Mouse (Mus musculus): ENCODE results near the gene Smarcd2. TPM values are rescaled to one million over a fixed set of nuclear protein-coding genes. Genes with fewer than 3 reads are reported as not detected.

The Smarcd2 gene
- polyA plus RNA-seq, 1 experiment, result 76.9 TPM

DNA sequence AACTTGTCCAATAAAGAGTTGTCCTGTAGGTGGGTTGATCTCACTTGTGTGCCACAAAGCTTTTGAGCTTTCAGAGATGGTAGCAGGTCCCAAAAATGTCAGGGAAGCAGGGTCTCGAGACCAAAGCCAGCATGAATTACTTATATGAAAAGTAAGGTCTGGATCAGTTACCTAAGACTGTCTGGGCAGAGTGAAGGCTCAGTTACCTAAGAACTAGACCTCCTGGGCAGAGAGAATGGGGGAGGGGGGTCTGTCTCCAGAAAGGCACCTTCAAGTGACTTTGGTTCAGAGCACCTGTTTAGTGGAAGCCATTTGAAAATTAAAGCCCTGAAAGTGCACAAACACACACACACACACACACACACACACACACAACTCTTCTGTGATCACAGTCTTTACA, 1.6 kb upstream of the Smarcd2 start:
- no peak for TF ChIP-seq POLR2A (IDR thresholded peaks at IDR 0.05; ENCODE audit: borderline replicate concordance, control insufficient read depth, low read depth, low read length)
- TF ChIP-seq CTCF (IDR thresholded peaks at IDR 0.05; ENCODE audit: control insufficient read depth, insufficient read depth, low read length), result no peak
- H3K4me1 ChIP-seq (ENCODE audit: control insufficient read depth, insufficient read depth, low read length), result peaks cover 10% of the 10 kb centered on the region
- WGBS, result 77% methylated on average over 1 of the region's 1 CpGs
- H3K4me3 ChIP-seq (replicated peaks; ENCODE audit: control insufficient read depth, low read depth, low read length), result no peak overlapping the region
- H3K27ac ChIP-seq (ENCODE audit: control insufficient read depth, insufficient read depth, low read depth, low read length, poor library complexity), result no peak overlapping the region

DNA sequence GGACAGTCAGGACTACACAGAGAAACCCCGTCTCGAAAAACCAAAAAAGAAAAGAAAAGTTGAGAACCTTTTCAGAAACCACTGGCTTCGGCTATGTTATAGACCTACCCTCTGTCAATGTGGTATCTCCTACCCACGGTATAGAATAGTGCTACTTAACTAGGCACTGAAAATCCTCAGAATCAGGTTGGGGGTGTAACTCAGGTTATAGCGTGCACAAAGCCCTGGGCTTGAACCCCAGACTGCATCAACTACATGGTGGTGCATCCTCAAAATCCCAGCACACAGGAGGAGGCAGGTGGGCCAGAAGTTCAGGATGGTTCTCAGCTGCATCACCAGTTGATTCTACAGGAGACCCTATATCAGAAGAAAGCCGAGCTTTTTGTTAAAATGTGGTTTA, 1.0 kb upstream of the Smarcd2 start:
- peaks cover 12% of the 10 kb centered on the region for H3K4me1 ChIP-seq (ENCODE audit: control insufficient read depth, insufficient read depth, low read length)
- TF ChIP-seq POLR2A (IDR thresholded peaks at IDR 0.05; ENCODE audit: borderline replicate concordance, control insufficient read depth, low read depth, low read length), result no peak
- TF ChIP-seq CTCF (IDR thresholded peaks at IDR 0.05; ENCODE audit: control insufficient read depth, insufficient read depth, low read length), result no peak
- H3K4me3 ChIP-seq (replicated peaks; ENCODE audit: control insufficient read depth, low read depth, low read length), result no peak overlapping the region
- 88% methylated on average over 6 of the region's 6 CpGs for WGBS
- no peak overlapping the region for H3K27ac ChIP-seq (ENCODE audit: control insufficient read depth, insufficient read depth, low read depth, low read length, poor library complexity)

DNA sequence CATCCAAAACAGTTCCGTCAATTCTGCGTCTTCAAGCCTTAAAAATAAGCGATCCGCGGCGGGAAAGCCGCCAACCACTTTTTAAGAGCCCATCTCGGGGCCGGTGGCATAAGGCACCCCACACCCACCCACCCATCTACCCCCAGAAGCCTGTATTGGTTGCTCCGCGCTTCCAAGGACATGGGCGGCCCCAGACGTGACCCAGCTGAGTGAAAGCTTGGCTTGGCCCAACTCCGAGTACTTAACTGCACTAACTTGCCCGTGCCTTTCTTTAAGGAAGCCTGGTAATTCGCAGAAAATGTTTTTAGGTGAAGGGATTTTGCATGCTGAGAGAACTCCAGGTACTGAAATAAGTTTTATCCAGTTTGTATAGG, 526 bp upstream of the Smarcd2 start:
- H3K27ac ChIP-seq (ENCODE audit: control insufficient read depth, insufficient read depth, low read depth, low read length, poor library complexity), result peak overlapping the region; percentile 62
- 13% methylated on average over 16 of the region's 16 CpGs for WGBS
- H3K4me3 ChIP-seq (replicated peaks; ENCODE audit: control insufficient read depth, low read depth, low read length), result peak overlapping the region; percentile 66
- no peak for TF ChIP-seq CTCF (IDR thresholded peaks at IDR 0.05; ENCODE audit: control insufficient read depth, insufficient read depth, low read length)
- TF ChIP-seq POLR2A (IDR thresholded peaks at IDR 0.05; ENCODE audit: borderline replicate concordance, control insufficient read depth, low read depth, low read length), result no peak
- H3K4me1 ChIP-seq (ENCODE audit: control insufficient read depth, insufficient read depth, low read length), result peaks cover 12% of the 10 kb centered on the region

DNA sequence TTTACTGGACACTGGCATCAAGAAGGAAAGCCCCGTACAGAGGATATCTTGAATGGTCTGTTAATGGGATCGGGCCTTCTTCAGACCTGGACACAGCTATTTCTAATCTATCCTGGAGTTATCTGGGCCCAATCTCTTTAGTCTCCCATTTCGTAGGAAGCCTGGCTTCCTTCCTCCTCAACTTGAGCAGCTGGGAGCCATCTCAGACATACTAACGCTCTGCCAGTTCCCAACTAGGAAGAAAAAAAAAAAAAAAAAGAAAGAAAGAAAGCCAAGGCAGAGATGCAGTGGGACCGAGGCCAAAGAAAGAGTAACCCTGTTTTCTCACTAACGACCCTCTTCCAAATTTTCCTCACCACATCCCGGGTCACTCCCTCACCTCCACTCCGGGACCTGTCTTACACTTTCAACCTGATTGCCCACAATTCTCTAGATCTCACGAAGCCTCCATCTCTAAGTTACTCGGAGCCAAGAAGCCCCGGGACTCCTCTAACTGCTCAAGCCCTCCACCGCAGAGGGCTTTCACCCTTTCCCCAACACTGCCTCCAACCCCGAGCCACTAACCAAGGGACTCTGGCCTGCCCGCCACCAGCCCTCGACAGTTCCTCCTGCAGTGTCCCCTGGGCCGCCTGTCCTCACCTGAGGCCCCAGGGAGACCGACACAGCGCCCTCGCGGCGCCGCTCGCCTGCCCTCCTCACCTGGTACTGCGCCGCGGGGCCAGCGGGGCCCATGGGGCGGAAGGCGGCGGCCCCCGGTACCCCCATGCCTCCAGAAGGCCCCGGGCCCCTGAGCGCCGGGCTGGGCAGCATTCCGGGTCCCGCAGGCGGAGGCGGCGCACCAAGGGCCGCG, 753 bp downstream of the Smarcd2 start:
- Histone ChIP-seq H3K4me1 (ENCODE audit: control insufficient read depth, insufficient read depth, low read length) (peaks cover 12% of the 10 kb centered on the region), H3K4me3 (replicated peaks; ENCODE audit: control insufficient read depth, low read depth, low read length) (peak overlapping the region; percentile 93), H3K27ac (ENCODE audit: control insufficient read depth, insufficient read depth, low read depth, low read length, poor library complexity) (peak overlapping the region; percentile 96)
- under 1% methylated on average over 41 of the region's 41 CpGs for WGBS
- no peak for TF ChIP-seq POLR2A (IDR thresholded peaks at IDR 0.05; ENCODE audit: borderline replicate concordance, control insufficient read depth, low read depth, low read length)
- TF ChIP-seq CTCF (IDR thresholded peaks at IDR 0.05; ENCODE audit: control insufficient read depth, insufficient read depth, low read length), result no peak

DNA sequence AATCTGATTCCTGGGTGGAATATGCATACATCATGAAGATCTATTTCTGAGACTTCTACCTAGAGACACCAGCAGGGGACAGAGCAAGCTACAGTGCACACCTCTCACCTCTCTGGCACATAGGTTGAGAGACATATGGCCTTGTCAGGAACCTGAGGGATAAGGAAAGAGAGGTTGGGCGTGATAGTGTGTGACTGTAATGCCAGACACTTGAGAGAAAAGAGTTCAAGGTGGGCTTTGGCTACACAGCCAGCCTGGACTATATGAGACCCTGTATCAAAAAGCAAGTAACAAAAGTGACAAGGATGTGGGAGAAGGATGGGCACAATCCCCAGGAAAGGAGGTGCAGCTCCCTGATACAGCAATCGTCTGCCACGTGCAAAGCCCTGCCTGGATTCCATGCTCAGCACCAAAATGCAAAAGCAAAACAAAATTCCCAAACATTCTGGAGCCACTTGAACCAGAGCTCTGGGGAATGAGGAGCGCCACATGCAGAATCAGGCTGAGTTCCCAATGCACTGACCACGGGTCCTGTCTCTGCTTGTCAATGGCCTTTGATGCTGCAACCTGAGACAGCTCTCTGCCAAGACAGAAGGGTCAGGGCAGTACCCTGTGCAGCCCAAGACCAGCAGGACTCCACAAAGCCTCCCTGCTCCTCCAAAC, 1.5 kb downstream of the Smarcd2 start:
- Histone ChIP-seq H3K27ac (ENCODE audit: control insufficient read depth, insufficient read depth, low read depth, low read length, poor library complexity) (no peak overlapping the region), H3K4me1 (ENCODE audit: control insufficient read depth, insufficient read depth, low read length) (peaks cover 10% of the 10 kb centered on the region; the same call in 1 of the 2 replicates), H3K4me3 (replicated peaks; ENCODE audit: control insufficient read depth, low read depth, low read length) (peak overlapping the region; percentile 93)
- WGBS, result 23% methylated on average over 5 of the region's 5 CpGs
- TF ChIP-seq POLR2A (IDR thresholded peaks at IDR 0.05; ENCODE audit: borderline replicate concordance, control insufficient read depth, low read depth, low read length) (no peak), CTCF (IDR thresholded peaks at IDR 0.05; ENCODE audit: control insufficient read depth, insufficient read depth, low read length) (no peak)

DNA sequence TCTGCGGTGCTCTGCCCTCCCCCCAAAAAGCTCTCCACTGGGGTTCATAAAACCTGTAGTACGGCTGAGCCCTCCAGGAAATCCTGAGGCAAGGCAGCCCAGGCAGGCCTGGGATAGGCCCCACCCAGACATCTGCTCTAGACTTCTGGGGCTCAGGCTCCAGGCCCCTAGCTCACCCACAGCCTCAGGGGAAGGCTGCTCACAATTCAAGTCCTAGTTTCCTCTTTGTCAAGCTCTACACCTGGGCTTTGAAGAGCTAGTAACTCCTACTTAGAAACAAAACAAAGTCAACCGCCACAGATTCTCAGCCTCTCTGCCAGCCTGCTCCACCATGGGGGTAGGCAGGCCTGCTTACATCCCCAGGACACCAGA, 3.7 kb downstream of the Smarcd2 start:
- TF ChIP-seq POLR2A (IDR thresholded peaks at IDR 0.05; ENCODE audit: borderline replicate concordance, control insufficient read depth, low read depth, low read length) (no peak), CTCF (IDR thresholded peaks at IDR 0.05; ENCODE audit: control insufficient read depth, insufficient read depth, low read length) (no peak)
- peak overlapping the region; percentile 38 for H3K27ac ChIP-seq (ENCODE audit: control insufficient read depth, insufficient read depth, low read depth, low read length, poor library complexity)
- 22% methylated on average over 3 of the region's 3 CpGs for WGBS
- no peak overlapping the region for H3K4me3 ChIP-seq (replicated peaks; ENCODE audit: control insufficient read depth, low read depth, low read length)
- peaks cover 7% of the 10 kb centered on the region; the same call in 1 of the 2 replicates for H3K4me1 ChIP-seq (ENCODE audit: control insufficient read depth, insufficient read depth, low read length)

DNA sequence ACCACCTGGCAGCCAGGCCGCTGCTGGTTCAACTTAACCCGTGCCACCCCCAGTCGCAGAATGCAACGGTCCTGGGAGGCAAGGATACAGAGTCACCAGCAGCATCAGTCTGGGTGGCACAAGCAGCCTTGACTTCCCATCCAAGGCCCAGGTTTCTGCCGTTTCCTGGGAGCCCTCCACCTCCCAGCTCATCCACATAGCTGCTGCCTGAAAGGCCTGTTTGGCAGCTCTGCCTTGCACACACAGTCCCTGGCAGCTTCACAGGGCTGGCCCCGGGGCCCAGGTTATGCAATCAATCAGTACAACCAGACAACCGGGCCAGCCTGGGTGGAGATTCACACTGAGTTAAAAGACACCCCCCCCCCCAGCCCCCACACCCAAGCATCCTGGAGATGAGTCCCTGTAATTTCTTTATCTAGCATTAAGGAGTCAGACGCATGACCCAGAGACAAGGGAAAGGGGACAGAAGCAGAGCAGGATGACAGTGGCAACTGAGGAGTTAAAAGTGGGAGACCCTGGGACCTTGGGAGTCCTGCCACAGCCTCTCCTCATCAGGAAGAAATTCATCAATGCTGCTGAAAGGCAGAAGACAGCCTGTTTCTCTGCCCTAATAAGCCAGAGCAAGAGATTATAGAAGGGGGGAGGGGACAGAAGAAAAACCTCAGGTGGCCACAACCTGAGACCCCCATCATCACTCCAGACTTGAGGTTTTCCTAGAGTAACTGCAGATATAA, 4.3 kb downstream of the Smarcd2 start:
- TF ChIP-seq CTCF (IDR thresholded peaks at IDR 0.05; ENCODE audit: control insufficient read depth, insufficient read depth, low read length), result no peak
- TF ChIP-seq POLR2A (IDR thresholded peaks at IDR 0.05; ENCODE audit: borderline replicate concordance, control insufficient read depth, low read depth, low read length), result no peak
- Histone ChIP-seq H3K4me1 (ENCODE audit: control insufficient read depth, insufficient read depth, low read length) (peaks cover 7% of the 10 kb centered on the region; the same call in 1 of the 2 replicates), H3K4me3 (replicated peaks; ENCODE audit: control insufficient read depth, low read depth, low read length) (no peak overlapping the region), H3K27ac (ENCODE audit: control insufficient read depth, insufficient read depth, low read depth, low read length, poor library complexity) (no peak overlapping the region)
- WGBS, result 58% methylated on average over 8 of the region's 8 CpGs

DNA sequence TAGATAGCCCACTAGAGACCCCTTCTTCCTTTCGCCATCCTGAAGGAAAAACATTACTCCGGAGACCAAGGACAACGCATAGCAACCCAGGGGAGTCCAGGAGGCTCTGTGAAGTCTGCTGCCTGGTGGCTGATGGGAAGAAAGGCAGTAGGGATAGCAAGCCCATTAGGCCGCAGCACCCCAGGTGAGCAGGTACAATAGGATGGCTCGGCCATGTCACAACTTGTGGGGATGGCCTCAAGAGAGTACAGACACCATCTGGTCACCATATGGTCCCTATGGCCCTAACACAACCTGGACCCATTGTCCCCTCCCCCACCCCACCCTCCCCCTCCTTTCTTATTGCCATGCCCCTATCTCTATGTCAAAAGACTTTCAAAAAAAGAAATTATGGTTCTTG, 4.9 kb downstream of the Smarcd2 start:
- no peak overlapping the region for H3K27ac ChIP-seq (ENCODE audit: control insufficient read depth, insufficient read depth, low read depth, low read length, poor library complexity)
- H3K4me1 ChIP-seq (ENCODE audit: control insufficient read depth, insufficient read depth, low read length), result peaks cover 7% of the 10 kb centered on the region; the same call in 1 of the 2 replicates
- TF ChIP-seq CTCF (IDR thresholded peaks at IDR 0.05; ENCODE audit: control insufficient read depth, insufficient read depth, low read length), result no peak
- TF ChIP-seq POLR2A (IDR thresholded peaks at IDR 0.05; ENCODE audit: borderline replicate concordance, control insufficient read depth, low read depth, low read length), result no peak
- 92% methylated on average over 5 of the region's 5 CpGs for WGBS
- H3K4me3 ChIP-seq (replicated peaks; ENCODE audit: control insufficient read depth, low read depth, low read length), result no peak overlapping the region

Measured in bone marrow, adult 2 months (tissue).